Mouse (Mus musculus) heart, postnatal 0 days (tissue): Measurements from ENCODE around the gene Pigp.

ENCODE experiments used
- CTCF ChIP-seq: IDR thresholded peaks from 2 replicates; pipeline ENCODE4 v1.5.1; 2016; ENCODE audit warnings: antibody characterized with exemption, control low read depth, low read depth
- EP300 ChIP-seq: IDR thresholded peaks from 2 replicates; pipeline ENCODE4 v1.6.1; 2016; ENCODE audit warnings: antibody characterized with exemption, low read depth

- no peak for TF ChIP-seq CTCF
- no peak for TF ChIP-seq EP300
Measured at GRCm38 (mm10) chr16:94345733-94346132, 25.9 kb downstream of the Pigp start.
